Mouse (Mus musculus) embryonic stem cell, embryonic (primary cell): ENCODE measurements around the gene Alox5.
"Not testable (repeated sequence)": the region's sequence is repeated elsewhere in the genome, so short reads cannot be mapped to it uniquely, and the experiment has no call there.

Source experiments
- CTCF ChIA-PET, 4 experiments: fragments of 300-600 bp in 2 of 4; fragments of 350-600 bp in 2 of 4; sonication (Branson Sonifier 250); formaldehyde crosslinking; loops; one replicate each; lab custom pipeline; 2022; ENCODE audit warnings: inconsistent platforms in 2 of 4; lab: Charles Lee
- POLR2A ChIA-PET, 4 experiments: fragments of 300-600 bp in 2 of 4; fragments of 350-600 bp in 2 of 4; sonication (Branson Sonifier 250); formaldehyde crosslinking; loops; one replicate each; lab custom pipeline; 2022; ENCODE audit warnings: antibody characterized with exemption in 4 of 4, inconsistent platforms in 1 of 4; lab: Charles Lee

Alox5 gene

GRCm38 (mm10) chr6:116460544-116461283 is at the start of gene Alox5:
Gene Alox5 (minus strand): TSS chr6:116461178.
- POLR2A ChIA-PET = interaction anchor here in 1 of 4 experiments (1.4 kb wide), 1 partner anchor 9 kb away, joined by 6 read pairs; no protein-coding TSS in a partner anchor
- CTCF ChIA-PET = no interaction called here

- POLR2A ChIA-PET, CTCF ChIA-PET: not testable (repeated sequence)
Measured at GRCm38 (mm10) chr6:116506302-116507003, 45.5 kb upstream of the Alox5 start, which contains the start of gene Olfr212. Gene Olfr212 (plus strand): TSS chr6:116506516.

- CTCF ChIA-PET = no interaction called here
- POLR2A ChIA-PET = no interaction called here
Measured at GRCm38 (mm10) chr6:116495960-116496359, 35.0 kb upstream of the Alox5 start.

DNA sequence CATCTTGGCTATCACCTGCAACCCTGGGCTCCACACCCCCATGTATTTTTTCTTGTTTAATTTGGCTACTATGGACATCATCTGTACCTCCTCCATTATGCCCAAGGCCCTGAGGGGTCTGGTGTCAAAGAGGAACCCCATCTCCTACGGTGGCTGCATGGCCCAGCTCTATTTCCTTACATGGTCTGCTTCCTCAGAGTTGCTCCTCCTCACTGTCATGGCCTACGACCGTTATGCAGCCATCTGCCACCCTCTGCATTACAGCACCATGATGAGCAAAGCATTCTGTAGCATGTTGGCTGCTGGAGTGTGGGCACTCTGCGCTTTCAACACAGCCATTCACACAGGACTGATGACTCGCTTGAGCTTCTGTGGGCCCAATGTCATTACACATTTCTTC is 32.8 kb upstream of the Alox5 start:
- CTCF ChIA-PET = no interaction called here
- POLR2A ChIA-PET = interaction anchor here in 1 of 4 experiments (0.5 kb wide), 1 partner anchor 1150 kb away, joined by 3 read pairs; no protein-coding TSS in a partner anchor

DNA sequence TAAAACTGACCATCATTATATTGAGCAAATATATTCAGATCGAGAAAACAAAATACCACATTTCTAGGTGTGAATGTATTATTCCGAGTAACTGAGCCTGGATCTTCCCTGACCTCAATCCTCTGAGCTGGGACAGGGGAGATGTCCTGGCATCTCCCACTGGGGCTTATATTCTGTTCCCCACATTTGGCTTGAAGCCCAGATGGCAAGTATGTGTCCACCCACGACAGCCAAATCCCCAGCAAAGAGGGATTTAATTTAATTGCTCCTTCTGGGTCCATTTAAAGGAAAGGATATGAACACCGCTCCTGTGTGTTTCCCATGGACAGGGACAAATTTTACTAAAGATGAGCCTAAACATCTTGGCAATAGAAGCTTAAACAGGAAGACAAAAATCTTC is 27.8 kb upstream of the Alox5 start, which contains the start of gene Olfr211:
Gene Olfr211, plus strand, starts transcription at position 301 of the 400 bp plus-strand sequence.
- ChIA-PET CTCF (no interaction called here), POLR2A (no interaction called here)

DNA sequence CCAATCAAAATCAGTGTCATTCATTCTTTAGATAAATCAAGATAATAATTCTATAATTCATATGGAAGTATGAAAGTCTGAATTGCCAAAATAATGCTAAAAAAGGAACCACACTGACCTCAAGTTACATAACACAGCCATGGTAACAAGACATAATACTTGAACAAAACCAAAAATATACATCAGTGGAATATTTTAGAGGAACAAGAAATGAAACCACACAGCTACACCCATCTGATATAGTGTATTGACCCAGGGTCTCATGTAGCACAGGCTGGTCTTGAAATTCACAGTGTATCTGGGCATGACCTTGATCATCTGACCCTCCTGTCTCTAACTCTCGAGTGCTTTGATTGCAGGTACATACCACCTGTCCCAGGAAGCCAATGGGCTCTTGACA is 25.9 kb upstream of the Alox5 start:
- POLR2A ChIA-PET = interaction anchor here in 1 of 4 experiments (0.7 kb wide), 2 partner anchors 502 to 734 kb away, joined by 3 to 4 read pairs; no protein-coding TSS in a partner anchor
- CTCF ChIA-PET = no interaction called here

DNA sequence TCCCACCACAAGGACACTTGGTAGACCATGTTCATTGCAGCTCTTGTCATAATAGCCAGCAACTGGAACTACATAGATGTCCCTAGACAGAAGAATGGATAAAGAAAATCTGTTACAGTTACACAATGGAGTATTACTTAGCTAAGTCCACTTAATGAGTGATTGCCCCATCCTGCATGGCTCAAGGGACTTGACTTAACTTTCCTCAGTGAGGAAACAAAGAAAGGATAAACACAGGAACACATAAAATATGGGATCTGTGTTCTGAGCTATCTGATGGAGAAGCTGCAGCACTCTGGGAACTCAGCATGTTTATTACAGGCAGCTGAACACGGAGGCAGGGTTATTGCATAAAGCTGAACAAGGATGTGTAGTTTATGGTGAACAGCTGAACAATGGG is 24.1 kb upstream of the Alox5 start:
- CTCF ChIA-PET = no interaction called here
- POLR2A ChIA-PET = no interaction called here

- POLR2A ChIA-PET = interaction anchor here in 1 of 4 experiments (0.7 kb wide), 1 partner anchor 158 kb away, joined by 4 read pairs; no protein-coding TSS in a partner anchor
- CTCF ChIA-PET = interaction anchor here (0.5 to 1.4 kb wide), 10 partner anchors 12 to 1193 kb away, joined by 3 to 9 read pairs (median 4); partner anchors contain the start of gene Zfand4 (in 1 of the 4)
Measured at GRCm38 (mm10) chr6:116468081-116468480, 7.1 kb upstream of the Alox5 start.

DNA sequence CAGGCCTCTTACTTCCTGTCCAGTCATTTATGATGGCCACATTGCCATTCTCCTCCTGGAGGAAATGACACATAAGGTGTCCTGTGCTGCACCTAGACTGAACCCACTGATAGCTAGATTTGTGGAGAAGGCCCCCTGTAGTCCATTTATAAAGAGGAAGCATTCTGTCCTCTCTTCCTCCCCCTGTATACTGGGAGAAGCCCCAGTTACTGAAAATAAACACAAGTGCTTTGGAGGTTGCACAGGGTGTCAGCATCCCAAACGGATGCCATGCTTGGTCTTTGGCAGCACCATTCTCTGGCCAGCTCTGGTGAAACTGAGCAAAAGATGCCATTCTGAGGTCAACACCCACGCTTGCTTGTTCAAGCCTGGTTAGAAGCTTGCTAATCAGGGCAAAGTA is 1.7 kb downstream of the Alox5 start:
- POLR2A ChIA-PET = no interaction called here
- CTCF ChIA-PET = no interaction called here

- CTCF ChIA-PET = no interaction called here
- POLR2A ChIA-PET = no interaction called here
Measured at GRCm38 (mm10) chr6:116458728-116459127, 2.2 kb downstream of the Alox5 start.

- POLR2A ChIA-PET = no interaction called here
Measured at GRCm38 (mm10) chr6:116456482-116456881, 4.5 kb downstream of the Alox5 start.

GRCm38 (mm10) chr6:116455781-116456180 is 5.2 kb downstream of the Alox5 start:
- ChIA-PET CTCF (interaction anchor here in 1 of 4 experiments (1.2 kb wide), 1 partner anchor 12 kb away, joined by 3 read pairs; no protein-coding TSS in a partner anchor), POLR2A (interaction anchor here in 1 of 4 experiments (0.5 kb wide), 1 partner anchor 89 kb away, joined by 3 read pairs; no protein-coding TSS in a partner anchor)

More at GRCm38 (mm10) chr6:116456482-116456881, 4.5 kb downstream of the Alox5 start:
- CTCF ChIA-PET = interaction anchor here in 2 of 4 experiments (0.6 to 1.2 kb wide), 2 partner anchors 11 to 182 kb away, joined by 3 read pairs; no protein-coding TSS in a partner anchor

GRCm38 (mm10) chr6:116440849-116441248 is 20.1 kb downstream of the Alox5 start:
- ChIA-PET POLR2A (no interaction called here), CTCF (no interaction called here)

DNA sequence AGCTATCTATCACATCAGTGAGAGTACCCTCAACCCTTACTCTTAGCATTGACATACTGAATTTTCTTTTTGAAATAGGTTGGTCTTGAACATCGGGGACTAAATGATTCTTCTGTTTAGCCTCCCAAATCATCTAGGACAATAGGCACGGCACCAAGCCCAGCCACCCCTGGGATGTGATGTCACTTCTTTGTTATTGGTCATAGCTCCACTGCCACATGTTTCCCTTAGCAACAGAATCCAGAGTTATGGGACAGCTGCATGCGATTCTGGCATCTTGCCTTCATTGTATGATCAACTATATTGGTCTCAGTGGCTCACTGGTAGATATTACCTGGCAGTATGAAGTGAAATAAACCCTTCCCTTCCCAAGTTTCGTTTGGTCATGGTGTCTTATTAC is 20.5 kb downstream of the Alox5 start:
- CTCF ChIA-PET = interaction anchor here in 1 of 4 experiments (0.7 kb wide), 1 partner anchor 232 kb away, joined by 3 read pairs; no protein-coding TSS in a partner anchor

DNA sequence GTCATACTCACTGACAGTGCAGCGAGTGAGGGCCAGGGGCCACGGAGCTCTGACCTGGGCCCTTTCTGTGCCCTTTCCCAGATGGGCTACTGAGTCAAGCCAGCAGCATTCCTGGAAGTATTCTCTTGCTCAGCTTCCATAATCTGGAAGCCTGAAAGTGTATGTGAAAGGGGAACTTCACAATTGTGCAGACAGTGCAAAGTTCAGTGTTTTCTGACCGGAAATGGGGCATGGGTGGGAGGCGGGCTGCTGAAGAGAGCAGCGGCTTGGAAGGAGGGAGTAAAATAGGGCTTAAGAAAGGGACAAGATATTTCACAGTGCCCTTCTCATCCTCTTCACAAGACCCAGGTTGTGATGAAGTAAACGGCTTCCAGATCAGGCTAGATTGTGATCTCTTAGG is 21.4 kb downstream of the Alox5 start:
- CTCF ChIA-PET = no interaction called here
- POLR2A ChIA-PET = interaction anchor here in 1 of 4 experiments (0.6 kb wide), 1 partner anchor 140 kb away, joined by 7 read pairs; no protein-coding TSS in a partner anchor

More for the DNA sequence above, 20.5 kb downstream of the Alox5 start:
- POLR2A ChIA-PET = no interaction called here

GRCm38 (mm10) chr6:116438864-116439263 is 22.1 kb downstream of the Alox5 start:
- ChIA-PET POLR2A (no interaction called here), CTCF (no interaction called here)

DNA sequence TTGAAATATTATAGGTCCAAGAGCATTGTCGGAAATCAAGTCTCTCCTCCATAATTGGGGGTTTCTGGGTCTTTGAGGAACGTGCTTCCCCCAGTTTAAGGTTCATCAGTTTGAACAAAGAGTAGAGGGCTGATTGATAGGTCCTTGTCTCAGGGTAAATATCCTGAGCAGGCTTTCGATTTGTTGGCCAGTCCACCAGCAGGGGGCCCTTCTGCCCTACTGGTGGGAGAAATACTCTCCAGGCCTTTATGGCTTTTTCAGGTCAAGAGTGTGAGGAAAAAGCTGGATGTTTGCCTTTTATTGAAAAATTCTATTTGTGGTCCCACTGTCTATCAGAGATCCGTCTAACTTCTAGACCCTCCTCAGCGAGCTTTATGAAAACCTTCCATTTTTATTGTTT is 32.7 kb downstream of the Alox5 start:
- ChIA-PET POLR2A (no interaction called here), CTCF (interaction anchor here in 1 of 4 experiments (0.7 kb wide), 1 partner anchor 224 kb away, joined by 4 read pairs; no protein-coding TSS in a partner anchor)

- CTCF ChIA-PET = interaction anchor here in 1 of 4 experiments (0.6 kb wide), 2 partner anchors 9 to 46 kb away, joined by 3 read pairs; no protein-coding TSS in a partner anchor
- POLR2A ChIA-PET = no interaction called here
Measured at GRCm38 (mm10) chr6:116427552-116427951, 33.4 kb downstream of the Alox5 start.

- CTCF ChIA-PET = interaction anchor here in 3 of 4 experiments (0.7 to 2.2 kb wide), 6 partner anchors 22 to 405 kb away, joined by 4 to 12 read pairs (median 6); no protein-coding TSS in a partner anchor
- POLR2A ChIA-PET = no interaction called here
Measured at GRCm38 (mm10) chr6:116423664-116424063, 37.3 kb downstream of the Alox5 start.
